Mouse (Mus musculus) G1E (cell line): ENCODE measurements at regions not wholly inside any gene's neighbourhood (a gene's known extent, or its start where the extent isn't known, plus 50 kb on each side); places are given as distances from the start of the nearest gene placed in this dataset.

Source experiments
- ATAC-seq: 2 replicates; pipeline ENCODE4 v1.8.0; 2016; ENCODE audit warnings: mild to moderate bottlenecking; ENCODE audit not compliant: insufficient number of reproducible peaks, poor library complexity, low FRiP score, severe bottlenecking; ENCODE audit errors: extremely low read depth
- DNase-seq: peaks from one replicate; pipeline ENCODE4 v3.0.0; 2012; ENCODE audit warnings: low spot score
- H3K27me3 ChIP-seq: 2 replicates; pipeline ENCODE4 v1.6.1; 2012; ENCODE audit warnings: mild to moderate bottlenecking, low read length, inconsistent platforms; ENCODE audit not compliant: insufficient read depth
- H3K36me3 ChIP-seq: replicated peaks from 2 replicates; pipeline ENCODE3; 2012; ENCODE audit warnings: mild to moderate bottlenecking, inconsistent platforms
- H3K4me1 ChIP-seq: 2 replicates; pipeline ENCODE4 v1.6.1; 2012; ENCODE audit warnings: low read depth, low read length, inconsistent platforms, mixed read lengths; ENCODE audit not compliant: insufficient read depth
- H3K4me3 ChIP-seq: 2 replicates; pipeline ENCODE4 v1.5.1; 2012; ENCODE audit warnings: low read depth, mild to moderate bottlenecking, inconsistent platforms, low read length, moderate library complexity, mixed read lengths
- H3K9me3 ChIP-seq: replicated peaks from 2 replicates; pipeline ENCODE4 v1.6.1; 2012; ENCODE audit warnings: inconsistent platforms
- CTCF ChIP-seq: IDR thresholded peaks from 2 replicates; pipeline ENCODE4 v1.5.1; 2012; ENCODE audit warnings: low read depth, low read length, inconsistent platforms, mixed read lengths
- GATA1 ChIP-seq: IDR thresholded peaks from 2 replicates; pipeline ENCODE4 v1.6.1; 2012; ENCODE audit warnings: borderline replicate concordance, low read length, inconsistent platforms, mixed read lengths
- GATA2 ChIP-seq: IDR thresholded peaks from 2 replicates; pipeline ENCODE4 v1.6.1; 2012; ENCODE audit warnings: low read depth, low read length, inconsistent platforms, borderline replicate concordance
- POLR2AphosphoS5 ChIP-seq: IDR thresholded peaks from 2 replicates; pipeline ENCODE4 v1.6.1; 2012; ENCODE audit warnings: low read depth, low read length, inconsistent platforms; ENCODE audit not compliant: insufficient replicate concordance
- TAL1 ChIP-seq: conservative IDR thresholded peaks from 2 replicates; pipeline ENCODE4 v1.6.1; 2012; ENCODE audit warnings: low read depth, low read length, inconsistent platforms, mixed read lengths

DNA sequence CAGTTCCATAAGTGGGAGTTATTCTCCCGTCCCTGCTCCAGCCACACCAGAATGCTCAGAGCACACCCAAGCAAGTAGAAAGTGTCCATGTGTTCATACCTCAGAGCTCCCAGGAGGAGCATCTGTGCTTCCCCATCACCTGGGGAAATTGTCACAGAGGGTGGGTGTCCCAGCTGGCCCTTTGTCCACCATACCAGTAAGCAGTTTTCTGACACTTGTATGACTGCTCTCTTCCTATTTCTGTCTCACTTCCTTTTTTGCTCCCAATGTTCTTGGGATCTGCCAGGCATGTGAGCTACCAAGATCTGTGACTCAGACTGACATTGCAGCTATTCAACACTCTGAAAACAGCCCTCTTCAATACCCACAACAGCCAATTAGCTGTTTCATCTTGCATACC, 447.9 kb upstream of the Kdm8 start:
- TF ChIP-seq GATA1 (no peak), GATA2 (no peak), POLR2AphosphoS5 (no peak), TAL1 (no peak), CTCF (no peak)
- Histone ChIP-seq H3K4me1 (no peaks in the 10 kb centered on the region), H3K36me3 (no peaks in the 10 kb centered on the region), H3K9me3 (peaks cover 23% of the 10 kb centered on the region), H3K27me3 (no peaks in the 10 kb centered on the region), H3K4me3 (no peak overlapping the region)
- ATAC-seq (no peak), DNase-seq (no peak)

DNA sequence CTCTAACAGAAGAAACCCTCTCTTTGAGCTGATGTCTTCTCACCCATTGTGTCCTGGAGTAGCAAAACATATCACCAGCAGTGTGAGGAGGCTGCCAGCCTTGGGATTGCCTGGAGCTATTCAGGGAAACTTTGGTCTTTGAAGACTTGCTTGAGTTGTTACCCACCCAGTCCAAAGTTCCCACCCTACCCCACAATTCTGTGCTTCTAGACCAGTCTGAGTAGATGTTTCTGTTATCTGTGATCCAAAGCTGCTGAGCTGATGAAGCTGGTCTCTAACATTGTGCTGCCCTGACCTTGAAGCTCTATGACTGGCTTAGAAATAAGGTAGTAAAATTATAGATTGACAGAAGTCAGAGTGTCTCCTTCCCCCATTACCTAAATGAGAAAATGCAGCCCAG, 443.8 kb upstream of the Kdm8 start:
- H3K36me3 ChIP-seq, result no peaks in the 10 kb centered on the region
- H3K9me3 ChIP-seq, result peaks cover 19% of the 10 kb centered on the region
- TF ChIP-seq GATA2 (no peak), CTCF (no peak), POLR2AphosphoS5 (no peak), GATA1 (no peak), TAL1 (no peak)
- no peaks in the 10 kb centered on the region for H3K4me1 ChIP-seq
- ATAC-seq (no peak), DNase-seq (no peak)
- H3K4me3 ChIP-seq, result no peak overlapping the region
- H3K27me3 ChIP-seq, result no peaks in the 10 kb centered on the region

DNA sequence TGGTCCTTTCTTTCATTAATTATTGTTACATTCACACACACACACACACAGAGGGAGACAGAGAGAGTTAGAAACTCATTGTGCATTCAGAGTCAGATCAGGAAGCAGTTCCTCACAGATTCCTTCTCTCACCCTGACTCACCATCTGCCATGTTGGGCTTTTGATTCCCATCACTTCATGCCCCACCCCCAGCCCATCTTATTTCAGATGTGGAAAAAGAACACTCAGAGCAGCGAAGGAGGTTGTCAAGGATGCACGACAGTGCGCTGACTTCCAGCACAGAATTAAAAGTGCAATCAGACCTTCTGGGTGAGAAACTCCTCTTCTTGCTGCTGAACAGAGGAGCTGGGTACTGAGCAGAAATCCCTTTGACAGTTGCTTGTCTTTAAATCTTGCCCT, 438.8 kb upstream of the Kdm8 start:
- H3K4me1 ChIP-seq, result no peaks in the 10 kb centered on the region
- TF ChIP-seq GATA2, result no peak
- no peak for TF ChIP-seq GATA1
- TF ChIP-seq CTCF, result no peak
- no peak for TF ChIP-seq POLR2AphosphoS5
- TF ChIP-seq TAL1, result no peak
- ATAC-seq, result no peak
- H3K4me3 ChIP-seq, result no peak overlapping the region
- no peak for DNase-seq
- H3K9me3 ChIP-seq, result peaks cover 10% of the 10 kb centered on the region
- no peaks in the 10 kb centered on the region for H3K36me3 ChIP-seq
- no peaks in the 10 kb centered on the region for H3K27me3 ChIP-seq

DNA sequence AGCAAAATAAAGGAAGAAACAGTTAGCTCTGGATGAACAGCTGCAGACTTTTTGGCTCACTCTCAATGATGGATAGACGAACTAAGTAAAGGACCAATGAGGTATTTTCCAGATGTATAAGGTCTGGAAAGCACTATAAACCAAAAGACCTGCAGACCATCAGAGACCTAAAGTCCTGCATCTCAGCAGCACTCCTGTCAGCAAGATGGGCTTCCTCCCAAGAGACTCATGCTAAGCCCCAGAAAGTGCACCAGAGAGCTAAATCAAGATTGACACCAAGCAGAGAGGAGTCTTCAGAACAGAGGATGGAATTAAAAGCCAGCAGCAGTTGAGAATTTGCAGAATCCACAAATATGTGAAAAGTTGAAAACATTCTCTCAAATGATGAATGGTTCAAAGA, 425.2 kb upstream of the Kdm8 start:
- TF ChIP-seq POLR2AphosphoS5 (no peak), TAL1 (no peak), GATA2 (no peak), CTCF (no peak), GATA1 (no peak)
- Histone ChIP-seq H3K36me3 (no peaks in the 10 kb centered on the region), H3K4me1 (no peaks in the 10 kb centered on the region), H3K4me3 (no peak overlapping the region), H3K9me3 (peaks cover 7% of the 10 kb centered on the region; the same call in 1 of the 2 replicates), H3K27me3 (no peaks in the 10 kb centered on the region)
- ATAC-seq (no peak), DNase-seq (no peak)

DNA sequence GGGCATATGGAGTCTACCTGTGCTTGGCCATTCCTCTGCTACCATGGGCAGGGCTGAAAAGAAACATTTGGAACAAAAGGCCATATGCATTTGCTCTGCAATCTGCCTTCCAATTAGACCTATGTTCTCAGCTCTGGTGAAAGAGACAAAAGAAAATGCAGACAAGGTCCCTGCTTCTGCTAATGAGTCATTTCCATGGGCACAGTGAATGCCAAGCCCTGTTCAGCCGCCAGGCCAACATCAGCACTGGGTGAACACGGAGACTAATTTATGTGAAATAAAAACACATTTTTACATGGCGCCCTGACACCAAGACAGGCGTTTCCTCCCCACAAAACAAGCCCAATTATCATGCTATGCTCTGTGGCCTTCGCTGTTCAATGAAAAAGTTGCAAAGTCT, 419.5 kb upstream of the Kdm8 start:
- Histone ChIP-seq H3K27me3 (no peaks in the 10 kb centered on the region), H3K4me3 (no peak overlapping the region), H3K36me3 (no peaks in the 10 kb centered on the region), H3K9me3 (peaks cover 14% of the 10 kb centered on the region), H3K4me1 (no peaks in the 10 kb centered on the region)
- no peak for ATAC-seq
- no peak for DNase-seq
- TF ChIP-seq CTCF (no peak), GATA2 (no peak), TAL1 (no peak), POLR2AphosphoS5 (no peak), GATA1 (no peak)

DNA sequence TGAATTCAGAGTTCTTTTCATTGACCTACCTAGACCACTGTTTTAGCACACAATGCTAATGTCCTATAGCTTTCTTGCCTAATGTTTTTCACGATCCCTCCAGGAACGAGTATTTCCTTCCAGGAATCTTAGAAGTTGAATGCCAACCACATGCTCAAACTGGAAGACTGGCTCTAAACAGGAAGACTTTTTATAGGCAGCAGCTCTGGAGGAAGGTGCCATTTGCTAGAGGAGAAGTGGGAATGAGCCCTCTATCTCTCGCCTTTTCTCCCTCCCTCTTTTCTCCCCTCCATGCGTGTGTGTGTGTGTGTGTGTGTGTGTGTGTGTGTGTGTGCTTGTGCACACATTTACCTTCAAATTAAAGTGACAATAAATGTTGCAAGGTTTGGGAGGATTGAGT, 410.7 kb upstream of the Kdm8 start:
- Histone ChIP-seq H3K9me3 (peaks cover 33% of the 10 kb centered on the region), H3K27me3 (no peaks in the 10 kb centered on the region), H3K4me1 (no peaks in the 10 kb centered on the region), H3K4me3 (no peak overlapping the region), H3K36me3 (no peaks in the 10 kb centered on the region)
- ATAC-seq (no peak), DNase-seq (no peak)
- TF ChIP-seq CTCF, result no peak
- TF ChIP-seq POLR2AphosphoS5, result no peak
- no peak for TF ChIP-seq GATA2
- TF ChIP-seq TAL1, result no peak
- TF ChIP-seq GATA1, result no peak
